Mouse (Mus musculus): ENCODE data around the gene Cdkal1.

DNA sequence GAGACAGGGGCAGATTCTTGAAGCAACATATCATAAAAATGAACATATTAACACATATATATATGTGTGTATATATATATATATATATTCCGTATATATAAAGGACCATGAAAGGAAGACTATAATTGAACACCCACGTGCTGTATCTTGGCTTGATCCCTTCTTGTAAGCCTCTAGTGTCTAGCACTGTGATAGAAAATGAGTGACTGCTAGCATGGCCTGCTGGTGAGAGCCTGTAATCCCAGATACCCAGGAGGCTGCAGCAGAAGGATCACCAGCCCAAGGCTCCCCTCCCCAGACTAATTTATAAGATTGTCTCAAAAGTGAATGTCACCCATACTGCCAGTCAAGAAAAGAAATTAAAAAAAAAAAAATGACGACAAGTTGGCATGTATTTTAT is 158.2 kb downstream of the Cdkal1 start:
- no peak for TF ChIP-seq CTCF (IDR thresholded peaks at IDR 0.05; ENCODE audit: borderline replicate concordance, insufficient read depth, low read depth, low read length)
- TF ChIP-seq POLR2A (IDR thresholded peaks at IDR 0.05; ENCODE audit: borderline replicate concordance, insufficient read depth, low read length): no peak
